ENCODE assay signal across 21 mouse cellular contexts in the genomic region with DNA sequence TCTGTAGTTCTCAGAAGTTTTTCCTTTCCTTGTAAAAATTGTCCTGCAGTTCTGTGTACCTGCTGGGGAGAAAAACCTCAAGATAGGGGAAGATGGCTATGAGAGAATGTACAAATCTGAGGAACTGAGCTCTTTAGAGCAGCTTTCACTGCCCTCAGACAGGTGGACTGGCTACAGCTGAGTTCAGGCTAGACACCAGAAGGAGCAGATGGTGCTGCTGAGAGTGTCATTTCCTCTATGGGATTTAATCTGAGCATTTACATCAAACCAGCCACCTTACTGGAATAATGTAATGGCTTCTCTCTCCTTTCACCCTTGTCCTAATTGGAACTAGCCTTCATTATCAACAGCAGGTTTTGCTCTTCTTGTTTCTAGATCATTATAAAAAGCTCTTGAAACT. TPM values are rescaled to one million over a fixed set of nuclear protein-coding genes. Genes with fewer than 3 reads are reported as not detected.
A peak's percentile ranks its signal among the peaks of the same experiment; 100 is the strongest.
DNase-seq lines count a peak whose midpoint lies in the region; ATAC-seq and TF ChIP-seq lines count a peak whose summit lies in the region.
"Had no signal": no experiment of that assay in that cellular context is flagged by ENCODE, and none has a peak within 500 bp of the region (broad histone marks: within the 10 kb centered on the region; RNA-seq: fewer than 3 reads in every experiment).

No protein-coding gene starts in this region.

- TF ChIP-seq POLR2A in myocyte (IDR thresholded peaks at IDR 0.05; ENCODE audit: insufficient read length, low read depth) = no peak

- H3ac ChIP-seq in myocyte (ENCODE audit: control insufficient read depth, insufficient read length) = no peak overlapping the region

- peak; percentile 94 for ATAC-seq in cerebellum, adult (ENCODE audit: insufficient number of reproducible peaks, low FRiP score, low TSS enrichment)
- ATAC-seq in hindbrain, postnatal 0 days = no peak
- ATAC-seq in hindbrain, embryonic 14.5 days (ENCODE audit: low FRiP score) = no peak
- ATAC-seq: liver, embryonic 12.5 days had no signal

- H3K4me1 ChIP-seq in hindbrain, postnatal 0 days (ENCODE audit: insufficient read depth, low read length) = no peaks in the 10 kb centered on the region; the same call in 1 of the 2 replicates
- no peaks in the 10 kb centered on the region for H3K4me1 ChIP-seq in hindbrain, embryonic 14.5 days (replicated peaks; ENCODE audit: control insufficient read depth, insufficient read depth, low read length)
- H3K4me1 ChIP-seq: limb, embryonic 10.5 days had no signal

- H3K27ac ChIP-seq in hindbrain, postnatal 0 days = no peak overlapping the region
- no peak overlapping the region for H3K27ac ChIP-seq in hindbrain, embryonic 14.5 days
- H3K27ac ChIP-seq: embryonic facial prominence, embryonic 15.5 days; limb, embryonic 10.5 days; liver, embryonic 12.5 days; stomach, postnatal 0 days had no signal

- no peaks in the 10 kb centered on the region for H3K27me3 ChIP-seq in hindbrain, postnatal 0 days (ENCODE audit: insufficient read depth, low read length)
- H3K27me3 ChIP-seq in hindbrain, embryonic 14.5 days (ENCODE audit: control insufficient read depth, insufficient read depth, low read length) = no peaks in the 10 kb centered on the region
- no peaks in the 10 kb centered on the region for H3K27me3 ChIP-seq in myocyte (ENCODE audit: control insufficient read depth, insufficient read depth, insufficient read length)
- H3K27me3 ChIP-seq: CH12.LX; embryonic facial prominence, embryonic 15.5 days; liver, embryonic 12.5 days had no signal

- TF ChIP-seq CTCF in hindbrain, postnatal 0 days (IDR thresholded peaks at IDR 0.05; ENCODE audit: low read depth) = no peak

- H3K4me2 ChIP-seq in hindbrain, postnatal 0 days (ENCODE audit: low read depth, low read length) = no peak overlapping the region
- H3K4me2 ChIP-seq in hindbrain, embryonic 14.5 days (replicated peaks) = no peak overlapping the region
- no peak overlapping the region for H3K4me2 ChIP-seq in myocyte (ENCODE audit: low read depth)
- H3K4me2 ChIP-seq: embryonic facial prominence, embryonic 15.5 days; liver, embryonic 12.5 days had no signal

- no peak for DNase-seq in cerebellum, postnatal 4 days (ENCODE audit: low spot score in 2 of 2)
- peak; percentile 67 for DNase-seq in hindbrain, postnatal 0 days (ENCODE audit: low spot score)
- no peak for DNase-seq in hindbrain, embryonic 14.5 days (ENCODE audit: low spot score)
- peak; percentile 82 to 93 for DNase-seq in cerebellum, adult 18-20 months
- no peak for DNase-seq in embryo, embryonic 10.5 days (ENCODE audit: low spot score)
- no peak for DNase-seq in ovary, adult 18-20 months (ENCODE audit: low spot score)
- DNase-seq: adrenal gland, postnatal 36 days; kidney, adult 18-20 months; kidney, postnatal 25 days; layer of hippocampus, postnatal 36 days; spleen, adult 18-20 months; thymus, postnatal 25 days had no signal

- no peak overlapping the region for H3K4me3 ChIP-seq in hindbrain, postnatal 0 days (ENCODE audit: low read length)
- no peak overlapping the region for H3K4me3 ChIP-seq in hindbrain, embryonic 14.5 days (replicated peaks; ENCODE audit: low read length)
- H3K4me3 ChIP-seq in myocyte = no peak overlapping the region
- H3K4me3 ChIP-seq: embryonic facial prominence, embryonic 15.5 days; limb, embryonic 10.5 days; liver, embryonic 12.5 days had no signal

- H3K9me3 ChIP-seq in hindbrain, postnatal 0 days (ENCODE audit: low read length) = no peaks in the 10 kb centered on the region
- H3K9me3 ChIP-seq in hindbrain, embryonic 14.5 days (ENCODE audit: control insufficient read depth, low read length) = no peaks in the 10 kb centered on the region
- H3K9me3 ChIP-seq: embryonic facial prominence, embryonic 15.5 days; limb, embryonic 10.5 days; liver, embryonic 12.5 days had no signal

- H3K36me3 ChIP-seq in hindbrain, postnatal 0 days (ENCODE audit: insufficient read depth, low read length) = no peaks in the 10 kb centered on the region
- H3K36me3 ChIP-seq in hindbrain, embryonic 14.5 days (replicated peaks; ENCODE audit: control insufficient read depth, insufficient read depth) = no peaks in the 10 kb centered on the region
- no peaks in the 10 kb centered on the region for H3K36me3 ChIP-seq in myocyte (ENCODE audit: control insufficient read depth, insufficient read depth)
- H3K36me3 ChIP-seq: embryonic facial prominence, embryonic 15.5 days had no signal

- H3K9ac ChIP-seq in hindbrain, postnatal 0 days (replicated peaks; ENCODE audit: low read length) = no peak overlapping the region
- no peak overlapping the region for H3K9ac ChIP-seq in hindbrain, embryonic 14.5 days
- H3K9ac ChIP-seq: embryonic facial prominence, embryonic 15.5 days; liver, embryonic 12.5 days had no signal

- peaks cover 100% of the 10 kb centered on the region for H3K79me2 ChIP-seq in myocyte (ENCODE audit: control insufficient read depth, insufficient read depth)

TF ChIP-seq in myocyte, 11 proteins besides CTCF, POLR2A, EP300 and RAD21:
- TF ChIP-seq MYOD1 (IDR thresholded peaks at IDR 0.05; ENCODE audit: control insufficient read depth in 1 of 3, insufficient read length in 2 of 3, low read depth in 2 of 3) (peak; percentile 37 to 64 (median 62)), MYOG (IDR thresholded peaks at IDR 0.05; ENCODE audit: control insufficient read depth in 1 of 3, insufficient read depth in 1 of 3, insufficient read length in 2 of 3, low read depth in 2 of 3) (peak in 2 of 3 experiments; percentile 28 to 58), POLR2AphosphoS2 (IDR thresholded peaks at IDR 0.05; ENCODE audit: insufficient read length, low read depth) (no peak)

RNA-seq across cellular contexts. Expression of gene Susd6, which starts 8.0 kb away (rescaled TPM):
- total RNA-seq in hindbrain, postnatal 0 days (2014; rRNA removed) = 21.3 and 26.3 TPM in 2 replicates
- 9.2 and 9.9 TPM in 2 replicates for polyA plus RNA-seq in hindbrain, postnatal 0 days (2015; fragmentation: Nextera tagmentation; extraction: Ambion mirVana)
- 12.5 and 14.8 TPM in 2 replicates for polyA plus RNA-seq in hindbrain, embryonic 14.5 days (2014; fragmentation: Nextera tagmentation; extraction: Ambion mirVana)
- polyA plus RNA-seq in myocyte (2012; fragmentation: generic; extraction: Trizol) = 64.0 TPM

RNA-seq across cellular contexts. Expression of gene Ccdc177, which starts 37.8 kb away (rescaled TPM):
- 18.6 and 23.7 TPM in 2 replicates for total RNA-seq in hindbrain, postnatal 0 days (2014; rRNA removed)
- polyA plus RNA-seq in hindbrain, postnatal 0 days (2015; fragmentation: Nextera tagmentation; extraction: Ambion mirVana) = 1.8 and 2.0 TPM in 2 replicates
- polyA plus RNA-seq in hindbrain, embryonic 14.5 days (2014; fragmentation: Nextera tagmentation; extraction: Ambion mirVana) = 4.6 and 5.2 TPM in 2 replicates
- polyA plus RNA-seq in myocyte (2012; fragmentation: generic; extraction: Trizol) = not detected
- total RNA-seq: adrenal gland, postnatal 36 days; CH12.LX; hematopoietic stem cell, adult 5-6 weeks had no signal
- polyA plus RNA-seq: heart, embryonic 14.5 days; liver, embryonic 12.5 days had no signal

Comparison
In these comparisons a context has a peak if more than half of its experiments do, and no peak if none do; other contexts are left out.
1. DNase-seq: peak in hindbrain, postnatal 0 days (single experiment) and cerebellum, adult 18-20 months (2 of 2); none in cerebellum, postnatal 4 days (0 of 2), hindbrain, embryonic 14.5 days (single experiment), embryo, embryonic 10.5 days (single experiment) and ovary, adult 18-20 months (single experiment).